Mouse (Mus musculus) kidney, adult 18-20 months (tissue): ENCODE measurements around the gene B4galt3.

Experiments used
- DNase-seq: peaks from one replicate; pipeline ENCODE4 v3.0.0; 2021

The B4galt3 gene

GRCm38 (mm10) chr1:171268341-171268740 lies 1.8 kb upstream of the B4galt3 start:
- no peak for DNase-seq

- peak; percentile 76 for DNase-seq
These were observed 409 bp downstream of the B4galt3 start for GRCm38 (mm10) chr1:171270573-171270900.

- no peak for DNase-seq
These were observed 1.1 kb downstream of the B4galt3 start for GRCm38 (mm10) chr1:171271196-171271595.

- DNase-seq = no peak
These were observed 1.5 kb downstream of the B4galt3 start for GRCm38 (mm10) chr1:171271622-171272021.

- no peak for DNase-seq
These were observed 2.0 kb downstream of the B4galt3 start for GRCm38 (mm10) chr1:171272086-171272485.

- DNase-seq = no peak
These were observed 4.0 kb downstream of the B4galt3 start for GRCm38 (mm10) chr1:171274171-171274570.

GRCm38 (mm10) chr1:171275144-171275734 lies 5.1 kb downstream of the B4galt3 start:
- DNase-seq = no peak

GRCm38 (mm10) chr1:171276110-171276748 lies 6.1 kb downstream of the B4galt3 start:
- no peak for DNase-seq

GRCm38 (mm10) chr1:171277736-171278135 lies 7.6 kb downstream of the B4galt3 start:
- no peak for DNase-seq

GRCm38 (mm10) chr1:171278436-171278835 lies 8.3 kb downstream of the B4galt3 start:
- DNase-seq = no peak

GRCm38 (mm10) chr1:171279012-171279705 lies 9.0 kb downstream of the B4galt3 start:
- no peak for DNase-seq

- DNase-seq = no peak
These were observed 9.6 kb downstream of the B4galt3 start for GRCm38 (mm10) chr1:171279721-171280120.

GRCm38 (mm10) chr1:171280250-171280915 lies 10.3 kb downstream of the B4galt3 start:
- peak; percentile 49 for DNase-seq

- peak; percentile 92 for DNase-seq
These were observed 10.9 kb downstream of the B4galt3 start, which contains the start of gene Ppox for GRCm38 (mm10) chr1:171280916-171281527. Ppox (minus strand) TSS chr1:171281186.

- peak; percentile 91 for DNase-seq
These were observed 11.4 kb downstream of the B4galt3 start for GRCm38 (mm10) chr1:171281528-171281923.

- DNase-seq = no peak
These were observed 12.1 kb downstream of the B4galt3 start for GRCm38 (mm10) chr1:171282086-171282805.

- DNase-seq = no peak
These were observed 13.3 kb downstream of the B4galt3 start for GRCm38 (mm10) chr1:171283188-171284160.

GRCm38 (mm10) chr1:171284491-171284890 lies 14.4 kb downstream of the B4galt3 start:
- DNase-seq = no peak

GRCm38 (mm10) chr1:171285096-171285892 lies 15.2 kb downstream of the B4galt3 start:
- no peak for DNase-seq

GRCm38 (mm10) chr1:171286517-171286916 lies 16.4 kb downstream of the B4galt3 start:
- DNase-seq = no peak
